Mouse (Mus musculus): ENCODE results near the gene Gm20388.

DNA sequence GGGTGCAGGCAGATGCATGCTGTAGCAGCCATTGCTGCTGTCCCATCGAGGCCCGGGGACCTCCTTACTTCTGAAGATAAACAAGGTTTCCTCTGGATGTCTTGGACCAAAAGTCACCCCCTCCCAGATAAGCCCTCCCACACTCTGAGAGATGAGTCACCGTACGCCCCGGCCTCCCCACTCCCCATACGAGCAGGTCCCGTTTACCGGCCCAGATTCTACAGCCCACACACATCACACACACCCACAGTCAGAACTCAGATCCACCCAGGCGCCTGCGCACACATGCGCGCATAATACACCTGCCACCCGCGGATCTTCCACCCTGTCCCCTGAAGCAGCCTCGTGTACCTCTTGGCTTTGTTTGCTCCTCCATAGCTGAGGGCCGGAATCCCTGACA lies 1823.6 kb downstream of the Gm20388 start:
- TF ChIP-seq GATA1 (IDR thresholded peaks at IDR 0.05; ENCODE audit: low read length) (no peak), TAL1 (IDR thresholded peaks at IDR 0.05; ENCODE audit: low read length) (no peak)

Data from erythroblast, embryonic 14.5 days (primary cell).